Mouse (Mus musculus): ENCODE data around the gene Spink4.

Gene Spink4

DNA sequence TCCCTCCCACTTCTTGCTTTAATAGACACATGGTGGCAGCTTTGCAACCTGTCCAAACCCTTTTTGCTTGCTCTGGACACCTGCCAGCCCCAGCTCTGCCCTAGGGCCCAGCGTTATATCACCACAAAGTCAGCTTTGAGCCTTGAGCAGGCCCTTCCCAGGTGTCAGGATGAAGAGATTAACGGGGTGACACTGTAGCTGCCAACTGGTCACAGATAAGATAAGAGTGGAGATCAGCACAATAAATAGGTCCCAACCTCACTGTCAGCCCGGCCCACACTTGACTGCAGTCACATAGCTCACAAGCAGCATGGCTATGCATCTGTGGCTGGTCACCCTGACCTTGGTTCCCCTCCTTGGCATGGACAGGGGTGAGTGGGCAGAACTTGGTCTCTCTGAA is at the start of gene Spink4:
Spink4 (plus strand) TSS at position 268 of the 400 bp plus-strand sequence.
- peak in 1 of 2 experiments; percentile 20 for DNase-seq (ENCODE audit: low spot score in 2 of 2)

DNA sequence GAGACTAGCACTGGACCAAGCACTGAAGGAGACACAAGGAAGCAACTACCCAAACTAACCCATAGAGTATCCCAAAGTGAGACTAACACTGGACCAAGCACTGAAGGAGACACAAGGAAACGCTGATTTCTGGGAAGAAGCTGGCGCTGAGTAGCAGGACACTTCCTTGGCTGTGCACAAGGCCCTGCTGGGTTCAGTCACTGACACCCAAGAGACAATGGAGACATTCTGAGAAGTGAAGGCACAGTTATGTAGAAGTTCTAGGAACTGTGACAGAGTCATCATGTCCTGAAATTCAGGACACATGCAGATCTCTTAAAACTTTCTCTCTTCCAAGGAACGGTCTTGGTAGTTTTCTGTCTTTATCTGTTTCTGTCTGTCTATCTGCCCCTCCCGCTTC is 49.6 kb upstream of the Spink4 start:
- no peak for DNase-seq (ENCODE audit: low spot score in 2 of 2)

DNA sequence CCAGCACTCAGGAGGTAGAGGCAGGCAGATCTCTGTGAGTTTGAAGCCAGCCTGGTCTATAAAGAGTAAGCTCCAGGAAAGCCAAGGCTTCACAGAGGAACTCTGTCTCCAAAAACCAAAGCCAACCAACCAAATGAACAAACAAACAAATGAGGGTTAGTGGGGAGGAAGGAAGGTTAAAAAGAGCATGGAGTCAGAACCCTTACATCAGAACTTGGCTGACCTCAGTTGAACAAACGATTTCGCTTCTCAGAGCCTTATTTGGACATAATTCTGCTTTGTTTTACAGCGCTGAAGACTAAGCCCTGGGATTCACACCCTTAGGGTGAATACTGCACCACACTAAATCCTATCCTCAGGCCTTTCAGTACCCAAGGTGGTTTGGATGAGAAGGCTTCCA is 47.7 kb upstream of the Spink4 start:
- no peak for DNase-seq (ENCODE audit: low spot score in 2 of 2)

DNA sequence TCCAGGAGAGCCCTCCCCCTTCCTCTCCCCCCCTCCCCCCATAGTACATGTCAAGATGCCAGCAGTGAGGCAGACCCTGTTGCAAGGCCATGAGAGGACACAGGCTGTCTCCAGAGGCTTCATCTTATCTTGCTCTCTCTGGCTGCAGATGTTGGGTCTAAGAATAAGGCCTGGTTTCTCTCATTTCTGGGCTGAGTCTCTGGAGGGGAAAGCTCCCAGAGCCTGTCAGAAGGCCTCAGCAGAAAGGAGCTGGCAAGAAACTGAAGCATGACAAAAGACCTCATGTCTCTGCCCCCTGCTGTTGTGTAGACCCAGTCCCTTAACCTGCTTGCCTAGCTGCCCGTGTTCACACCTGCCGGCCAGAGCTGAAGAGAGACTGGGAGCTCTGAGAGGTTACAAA is 46.5 kb upstream of the Spink4 start:
- no peak for DNase-seq (ENCODE audit: low spot score in 2 of 2)

DNA sequence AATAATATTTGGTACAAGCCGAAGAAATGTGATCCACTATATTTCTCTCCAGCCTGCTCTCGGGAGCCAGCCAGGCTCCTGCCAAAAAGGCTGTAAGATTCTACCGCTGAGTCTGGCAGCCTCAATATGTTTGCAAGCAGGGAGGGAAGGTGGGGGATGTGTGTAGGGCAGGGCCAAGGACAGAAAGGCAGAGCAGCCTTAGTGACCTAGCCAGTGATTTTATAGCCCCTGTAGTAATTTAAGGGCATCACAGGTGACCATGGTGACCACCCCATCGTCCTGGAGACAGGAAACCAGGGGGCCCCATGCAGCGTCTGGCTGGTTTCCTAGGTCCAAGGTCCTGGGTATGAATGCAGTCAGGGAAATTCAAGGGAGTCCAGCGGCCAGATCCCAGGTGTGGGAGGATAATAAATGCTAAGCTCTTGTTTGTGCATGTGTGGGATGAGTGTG is 45.7 kb upstream of the Spink4 start:
- DNase-seq (ENCODE audit: low spot score in 2 of 2): no peak

DNA sequence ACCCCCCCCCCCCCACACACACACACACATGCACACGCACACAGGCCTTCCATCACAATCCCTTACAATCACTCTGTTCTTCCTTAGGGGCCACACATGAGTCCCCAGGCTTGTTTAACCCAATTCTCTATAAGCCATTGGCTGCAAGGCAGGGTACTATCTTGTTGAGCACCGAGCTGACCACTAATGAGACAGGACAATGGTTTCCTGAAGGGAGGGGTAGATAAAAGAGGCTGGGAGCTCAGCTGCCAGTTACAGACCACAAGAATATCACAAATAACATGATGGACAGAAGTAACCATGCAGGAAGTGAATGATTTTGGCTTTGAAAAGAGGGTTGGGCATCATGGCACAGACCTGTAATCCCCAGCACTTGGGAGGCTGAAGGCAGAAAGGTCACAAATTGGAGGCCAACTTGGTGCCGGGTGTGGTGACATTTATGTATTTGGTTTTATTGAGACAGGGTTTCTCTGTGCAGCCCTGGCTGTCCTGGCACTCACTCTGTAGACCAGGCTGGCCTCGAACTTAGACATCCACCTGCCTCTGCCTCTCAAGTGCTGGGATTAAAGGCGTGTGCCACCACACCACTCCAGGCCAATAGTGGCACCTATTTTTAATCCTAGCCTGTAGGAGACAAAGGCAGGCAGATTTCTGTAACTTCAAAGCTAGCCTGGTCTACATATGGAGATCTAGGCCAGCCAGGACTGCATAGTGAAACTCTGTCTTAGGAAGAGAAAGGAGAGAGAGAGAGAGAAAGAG is 44.9 kb upstream of the Spink4 start:
- DNase-seq (ENCODE audit: low spot score in 2 of 2): no peak

DNA sequence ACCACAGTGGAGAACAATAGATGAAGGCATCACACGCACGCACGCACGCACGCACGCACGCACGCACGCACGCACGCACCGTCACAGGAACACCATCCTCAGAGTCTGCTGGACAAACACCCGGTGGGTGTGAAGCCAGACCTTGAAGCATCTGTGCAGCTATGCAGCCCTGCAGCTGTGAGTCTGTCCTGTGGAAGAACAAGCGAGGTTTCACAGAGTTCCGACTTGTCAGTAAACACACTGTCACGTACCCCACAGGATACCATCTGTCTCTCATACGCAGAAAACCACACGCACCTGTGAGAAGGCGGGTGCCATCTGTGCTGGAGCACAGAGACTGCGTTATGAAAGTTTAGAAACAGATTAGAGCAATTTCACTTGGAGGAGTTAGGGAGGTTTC is 44.0 kb upstream of the Spink4 start:
- DNase-seq (ENCODE audit: low spot score in 2 of 2): peak; percentile 19 to 61

DNA sequence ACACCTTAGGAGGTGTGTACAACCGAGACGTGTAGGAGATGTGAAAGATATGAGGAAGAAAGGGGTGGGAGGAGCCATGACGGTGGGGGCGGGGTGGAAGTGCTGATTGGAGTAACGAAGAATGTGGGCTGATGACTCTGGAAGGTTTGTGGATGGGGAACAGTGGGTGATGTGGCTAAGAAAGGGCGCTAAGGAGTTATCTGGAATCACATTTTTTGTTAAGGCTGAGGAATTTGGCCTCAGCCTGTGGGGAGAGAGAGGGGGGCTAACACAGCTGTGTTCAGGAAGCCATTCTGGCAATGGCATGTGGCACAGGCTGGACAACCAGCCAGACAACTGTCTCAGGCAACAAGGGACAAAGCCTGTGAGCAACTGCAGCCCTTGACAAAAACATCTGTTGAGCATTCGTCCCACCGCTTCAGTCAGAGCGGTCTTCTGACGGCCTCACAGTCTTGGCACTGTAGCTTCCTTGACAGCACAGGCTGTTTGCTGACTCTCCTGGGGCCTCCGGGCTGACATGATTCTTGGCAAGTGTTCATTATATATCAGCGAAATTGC is 43.0 kb upstream of the Spink4 start:
- peak; percentile 11 to 64 for DNase-seq (ENCODE audit: low spot score in 2 of 2)

DNA sequence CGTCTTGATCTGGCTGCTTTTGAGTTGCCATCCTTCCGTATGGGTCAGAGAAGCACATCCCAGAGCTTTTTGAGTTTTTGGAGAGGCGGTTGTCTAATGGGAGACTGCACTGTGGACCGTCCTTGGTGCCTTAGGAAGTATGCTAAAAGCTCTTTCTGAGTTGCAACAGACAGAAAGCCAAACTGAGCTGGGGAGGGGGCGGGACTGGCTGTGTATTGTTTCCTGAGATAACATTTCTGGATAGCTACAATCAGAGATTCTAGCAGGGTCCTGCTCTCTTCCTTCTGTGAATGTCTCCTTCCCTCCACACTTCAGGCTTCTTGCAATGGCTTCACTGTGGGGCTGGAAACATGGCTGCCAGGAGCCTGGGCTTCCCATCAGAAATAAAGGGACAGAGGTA is 42.3 kb upstream of the Spink4 start:
- no peak for DNase-seq (ENCODE audit: low spot score in 2 of 2)

DNA sequence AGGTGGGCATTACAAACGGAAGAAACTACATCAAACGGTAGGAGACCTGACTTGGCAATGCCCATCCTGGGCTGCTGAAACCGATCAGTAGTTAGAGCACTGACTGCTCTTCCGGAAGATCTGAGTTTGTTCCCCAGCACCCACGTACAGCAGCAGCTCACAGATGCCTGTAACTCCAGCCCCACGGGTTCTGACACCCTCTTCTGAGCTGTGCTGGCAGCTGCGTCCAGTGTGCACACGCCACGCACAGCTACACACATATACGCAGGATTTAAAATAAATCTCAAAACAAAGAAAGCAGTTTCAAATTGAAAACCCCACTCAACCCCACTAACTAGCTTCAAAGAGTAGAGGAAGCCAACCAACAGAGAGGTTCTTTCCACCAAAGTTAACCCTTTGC is 36.7 kb upstream of the Spink4 start:
- DNase-seq (ENCODE audit: low spot score in 2 of 2): no peak

DNA sequence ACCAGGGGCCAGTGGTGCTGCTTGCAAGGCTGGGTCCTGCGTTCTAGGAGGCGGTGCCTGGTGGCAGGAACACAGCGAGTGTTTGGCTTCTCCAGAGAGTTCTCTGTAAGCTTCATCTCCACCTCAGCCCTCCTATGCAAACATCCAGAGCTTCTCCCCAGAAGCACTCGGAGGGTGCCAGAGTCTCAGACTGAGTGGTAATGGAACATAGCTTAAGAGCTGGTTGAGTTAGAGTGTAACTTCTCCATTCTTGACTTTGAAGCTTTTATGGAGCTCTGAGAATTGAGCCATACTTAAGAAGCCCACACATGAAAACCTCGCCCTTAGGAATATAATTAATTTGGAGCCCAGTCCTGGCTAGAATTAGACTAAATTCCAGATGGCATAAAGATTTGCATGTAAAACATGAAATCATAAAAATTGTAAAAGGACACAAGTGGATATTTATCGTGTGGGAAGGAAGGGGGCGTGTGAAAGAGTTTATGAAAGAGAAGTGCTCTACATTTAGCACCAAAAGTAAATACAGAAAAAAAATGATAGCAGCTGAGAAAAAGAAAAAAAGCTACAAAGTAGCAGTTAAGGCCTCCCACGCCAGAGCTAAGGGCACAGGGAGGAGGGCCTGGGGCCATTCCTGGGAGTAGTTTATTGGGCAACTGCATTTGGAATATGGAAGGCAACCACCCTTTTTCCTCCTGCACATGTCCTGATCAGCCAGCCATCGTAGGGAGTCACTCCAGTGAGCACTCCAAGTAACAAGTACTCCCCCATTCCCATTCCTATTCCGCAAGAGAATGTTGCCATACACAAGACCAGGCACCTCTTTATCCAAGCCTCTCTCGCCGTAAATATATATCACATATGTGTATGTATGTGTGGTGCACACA is 35.3 kb upstream of the Spink4 start:
- no peak for DNase-seq (ENCODE audit: low spot score in 2 of 2)

DNA sequence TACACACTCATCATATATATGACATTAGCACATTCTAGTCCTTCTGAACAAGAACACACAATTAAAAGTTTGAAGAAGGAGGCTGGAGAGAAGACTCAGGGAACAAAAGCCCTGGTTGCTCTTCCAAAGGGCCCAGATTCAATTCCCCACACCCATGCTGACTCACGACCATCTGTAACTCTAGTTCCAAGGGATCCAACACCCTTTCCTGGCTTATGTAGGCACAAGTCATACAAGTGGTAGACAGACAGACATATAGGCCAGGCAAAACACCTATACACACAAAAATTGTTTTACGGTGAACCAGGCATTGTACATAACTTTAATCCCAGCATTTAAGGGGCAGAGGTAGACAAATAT is 34.7 kb upstream of the Spink4 start:
- DNase-seq (ENCODE audit: low spot score in 2 of 2): no peak

DNA sequence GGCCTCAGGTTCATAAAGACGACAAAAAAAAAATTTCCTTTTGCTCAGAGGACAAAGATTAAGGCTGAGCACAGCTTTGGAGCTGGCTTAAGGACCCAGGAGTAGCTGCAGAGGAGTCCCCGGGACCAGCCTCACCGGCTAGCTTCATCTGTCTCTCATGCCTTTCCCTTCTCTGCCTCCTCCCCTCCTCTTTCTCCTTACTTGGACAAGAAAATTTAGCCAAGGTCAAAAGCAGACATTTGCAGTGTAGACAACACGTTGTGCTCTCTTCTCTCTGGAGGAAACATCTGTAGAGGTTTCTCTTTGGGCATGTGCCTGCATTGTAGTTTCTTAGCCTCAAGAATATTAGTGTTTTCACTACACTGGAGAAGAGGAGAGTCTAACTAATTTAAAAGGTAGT is 34.0 kb upstream of the Spink4 start:
- no peak for DNase-seq (ENCODE audit: low spot score in 2 of 2)

DNA sequence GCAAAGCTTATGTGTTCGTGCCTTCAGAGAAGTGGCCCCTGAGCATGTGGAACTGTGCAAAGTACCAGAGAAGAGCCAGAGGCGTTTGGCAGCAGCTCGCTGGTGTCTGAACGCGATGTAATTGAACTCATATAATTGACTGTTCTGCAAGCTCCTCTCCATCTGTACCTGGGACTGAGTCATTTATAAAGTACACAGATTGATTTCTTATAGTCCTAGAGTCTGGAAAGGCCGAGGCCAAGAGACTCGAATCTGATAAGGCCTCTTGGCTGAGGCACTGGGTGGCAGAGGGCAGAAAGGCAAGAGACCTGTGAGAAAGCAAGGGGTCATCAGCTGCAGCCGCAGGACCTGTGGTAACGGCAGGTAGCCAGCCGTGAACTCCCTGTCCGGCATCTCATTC is 31.0 kb upstream of the Spink4 start:
- DNase-seq (ENCODE audit: low spot score in 2 of 2): no peak

DNA sequence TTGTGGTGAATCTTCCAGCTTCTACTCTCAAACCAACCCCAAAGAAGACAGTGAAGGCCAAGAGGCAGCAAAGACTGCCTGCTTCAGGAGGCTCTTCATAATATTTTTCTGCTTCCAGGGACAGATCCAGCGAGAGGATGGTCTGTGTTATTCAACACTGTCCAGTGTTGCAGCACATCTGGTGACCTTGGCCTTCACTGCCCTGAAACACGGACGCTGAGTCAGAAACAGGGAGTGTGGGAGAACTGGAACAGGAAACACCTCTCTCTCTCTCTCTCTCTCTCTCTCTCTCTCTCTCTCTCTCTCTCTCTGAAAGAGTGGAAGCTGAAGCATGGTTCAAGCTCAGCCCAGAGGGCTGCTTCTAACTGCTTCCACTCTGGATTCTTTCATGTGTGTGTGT is 30.6 kb upstream of the Spink4 start:
- no peak for DNase-seq (ENCODE audit: low spot score in 2 of 2)

DNA sequence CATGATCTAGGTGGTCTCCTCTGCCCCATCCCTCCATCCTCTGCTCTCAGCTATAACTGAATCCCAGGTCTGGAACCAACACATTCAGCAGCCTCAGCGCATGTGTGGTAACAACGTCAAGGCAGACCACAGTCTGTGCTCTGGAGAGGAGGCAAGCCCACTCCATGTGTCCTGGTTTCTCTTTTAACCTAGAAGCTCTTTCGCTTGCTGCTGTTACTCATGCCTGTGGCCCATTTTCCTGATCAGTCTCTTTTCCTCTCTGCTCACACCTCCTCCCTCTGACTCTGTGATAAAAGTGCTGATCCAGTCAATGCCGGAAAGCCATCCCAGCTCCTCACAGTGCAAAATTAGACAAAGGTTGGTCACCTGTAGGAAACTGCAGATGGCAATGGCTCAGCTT is 29.9 kb upstream of the Spink4 start:
- no peak for DNase-seq (ENCODE audit: low spot score in 2 of 2)

DNA sequence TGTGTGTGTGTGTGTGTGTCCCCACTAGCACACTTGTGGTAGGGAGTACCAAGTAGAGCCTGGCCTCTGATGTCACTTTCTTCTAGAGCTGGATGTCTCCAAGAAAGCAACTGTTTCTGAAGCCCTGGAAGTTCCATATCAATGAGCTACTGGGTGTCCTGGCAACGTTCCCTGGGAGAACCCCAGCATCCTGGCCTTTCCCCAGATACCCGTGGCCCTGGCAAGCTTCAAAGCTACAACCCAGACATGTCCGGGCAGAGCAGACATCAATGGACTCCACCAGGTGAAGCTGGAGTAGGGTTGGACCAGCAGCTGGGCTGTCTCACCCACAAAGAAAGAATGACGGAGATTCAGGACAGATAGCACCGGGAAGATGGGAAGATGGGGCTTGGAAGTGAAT is 28.6 kb upstream of the Spink4 start:
- DNase-seq (ENCODE audit: low spot score in 2 of 2): no peak

DNA sequence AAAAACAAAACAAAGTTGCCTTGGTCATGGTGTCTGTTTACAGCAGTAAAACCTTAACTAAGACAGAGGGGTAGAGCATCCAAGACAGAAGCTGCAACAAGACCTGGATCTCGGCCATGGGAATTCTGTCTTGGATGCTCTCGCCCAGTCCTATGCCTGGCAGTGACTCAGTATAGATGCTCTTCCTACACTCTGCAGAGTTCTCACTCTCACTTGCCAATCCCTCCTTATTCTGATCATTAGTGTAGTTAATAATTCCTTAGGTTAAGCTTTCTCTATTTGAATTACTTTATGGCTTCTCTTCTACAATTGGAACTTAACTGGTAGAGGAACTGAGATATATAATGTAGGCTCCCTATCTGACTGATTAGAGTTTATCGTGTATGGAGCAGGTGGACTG is 24.7 kb upstream of the Spink4 start:
- DNase-seq (ENCODE audit: low spot score in 2 of 2): no peak

DNA sequence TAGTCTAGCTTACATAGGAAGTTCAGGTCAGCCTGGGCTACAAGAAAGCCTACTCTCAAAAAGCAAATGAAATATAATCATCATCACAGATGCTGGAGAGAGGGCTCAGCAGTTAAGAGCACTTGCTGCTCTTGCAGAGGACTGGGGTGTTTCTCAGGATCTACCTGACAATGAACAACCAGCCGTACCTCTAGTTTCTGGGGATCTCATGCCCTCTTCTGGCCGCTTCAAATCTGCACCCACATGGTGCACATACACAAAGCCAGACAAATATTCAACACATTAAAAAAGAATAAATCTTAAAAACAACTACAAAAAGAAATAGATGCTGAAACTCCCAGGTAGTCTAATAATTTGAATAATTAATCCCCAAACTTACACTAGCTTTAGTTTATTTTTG is 24.2 kb upstream of the Spink4 start:
- DNase-seq (ENCODE audit: low spot score in 2 of 2): no peak

DNA sequence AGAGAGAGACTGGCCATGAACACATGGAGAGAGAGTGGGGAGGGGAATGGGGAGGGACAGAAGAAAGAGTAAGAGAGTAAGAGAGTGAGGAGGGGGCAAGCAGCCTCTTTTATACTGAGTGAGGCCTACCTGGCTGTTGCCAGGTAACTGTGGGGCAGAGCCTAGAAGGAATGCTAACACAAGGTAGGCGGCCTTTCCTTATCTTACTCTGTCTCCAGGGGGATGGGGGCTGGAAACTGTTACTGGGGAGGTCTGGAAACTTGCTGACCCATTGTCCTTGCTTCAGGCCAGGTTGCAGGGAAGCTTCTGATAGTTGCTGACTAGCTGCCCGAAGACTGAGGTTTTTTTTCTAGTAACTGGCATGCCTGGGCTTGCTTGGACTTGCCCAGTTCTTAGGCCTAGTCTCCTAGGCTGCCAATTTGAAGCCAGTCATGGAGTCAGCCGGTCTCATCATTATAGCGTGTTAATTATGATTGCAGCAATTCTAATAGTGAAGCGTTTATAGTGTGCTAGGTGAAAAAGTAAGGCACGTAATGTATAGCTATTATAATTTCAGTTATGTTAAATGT is 21.3 kb upstream of the Spink4 start:
- no peak for DNase-seq (ENCODE audit: low spot score in 2 of 2)

DNA sequence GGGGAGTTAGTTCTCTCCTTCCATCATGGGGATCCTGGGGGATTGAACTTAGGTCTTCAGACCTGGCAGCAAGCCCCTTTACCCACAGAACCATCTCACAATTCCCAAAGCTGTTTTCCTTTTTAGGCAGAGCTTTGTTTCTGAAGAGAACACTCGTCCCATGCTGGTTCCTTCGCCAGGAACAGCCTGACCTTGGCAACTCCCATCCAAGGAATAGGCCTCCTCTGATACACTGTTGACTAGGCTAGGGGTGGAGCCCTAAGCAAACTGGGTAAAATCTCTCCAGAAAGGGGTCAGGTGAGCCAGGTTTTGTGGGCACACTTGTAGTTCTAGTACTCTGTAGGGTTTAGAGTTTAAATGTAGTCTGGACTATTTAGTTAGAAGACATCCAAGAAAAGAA is 20.6 kb upstream of the Spink4 start:
- DNase-seq (ENCODE audit: low spot score in 2 of 2): no peak

DNA sequence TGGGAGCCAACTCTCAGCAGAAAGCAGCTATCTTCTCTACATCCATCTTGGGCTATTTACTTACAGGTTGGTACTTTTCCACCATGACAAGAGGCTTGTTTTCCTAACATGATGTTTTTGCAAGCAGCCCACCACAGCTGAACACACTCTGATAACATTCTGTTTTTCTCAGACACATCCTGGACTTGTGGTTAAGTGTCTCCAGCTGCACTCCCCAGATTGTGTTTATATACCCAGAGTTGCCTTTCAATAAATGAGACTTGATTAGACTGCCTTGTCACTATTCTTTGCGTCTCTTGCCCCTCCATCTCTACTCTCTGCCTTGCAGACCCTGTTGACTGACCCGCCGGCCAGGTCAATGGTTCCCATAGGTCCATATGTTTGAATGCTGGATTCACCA is 19.8 kb upstream of the Spink4 start:
- DNase-seq (ENCODE audit: low spot score in 2 of 2): no peak

DNA sequence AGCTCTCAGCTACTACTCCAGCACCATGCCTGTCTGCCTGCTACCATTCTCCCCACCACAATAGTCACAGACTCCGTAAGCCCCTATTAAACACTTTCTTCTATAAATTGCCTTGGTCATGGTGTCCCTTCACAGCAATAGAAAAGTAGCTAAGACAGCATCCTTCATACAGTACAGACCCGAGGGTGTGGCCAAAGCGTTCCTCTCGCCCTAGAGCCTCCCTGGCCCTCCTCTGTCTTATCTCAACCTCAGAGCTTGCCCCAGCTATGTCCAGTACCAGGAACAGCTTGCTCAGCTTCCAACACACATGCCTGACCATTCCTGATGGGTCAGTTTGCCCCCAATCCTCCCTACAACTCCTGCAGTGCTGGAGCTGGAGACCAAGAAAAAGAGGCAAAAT is 19.2 kb upstream of the Spink4 start:
- DNase-seq (ENCODE audit: low spot score in 2 of 2): no peak

All from spleen, postnatal 10 days (tissue).